Mouse (Mus musculus): ENCODE data around the gene Prex1.

GRCm38 (mm10) chr2:166559531-166559930 is 154.1 kb downstream of the Prex1 start:
- TF ChIP-seq CTCF (IDR thresholded peaks at IDR 0.05; ENCODE audit: low read depth, low read length) = no peak
- TF ChIP-seq TAL1 (conservative IDR thresholded peaks at IDR 0.05; ENCODE audit: low read depth, low read length) = no peak
